Mouse (Mus musculus): ENCODE measurements at regions not wholly inside any gene's neighbourhood (a gene's known extent, or its start where the extent isn't known, plus 50 kb on each side); places are given as distances from the start of the nearest gene placed in this dataset.
"Not testable (repeated sequence)": the region's sequence is repeated elsewhere in the genome, so short reads cannot be mapped to it uniquely, and the experiment has no call there.

DNA sequence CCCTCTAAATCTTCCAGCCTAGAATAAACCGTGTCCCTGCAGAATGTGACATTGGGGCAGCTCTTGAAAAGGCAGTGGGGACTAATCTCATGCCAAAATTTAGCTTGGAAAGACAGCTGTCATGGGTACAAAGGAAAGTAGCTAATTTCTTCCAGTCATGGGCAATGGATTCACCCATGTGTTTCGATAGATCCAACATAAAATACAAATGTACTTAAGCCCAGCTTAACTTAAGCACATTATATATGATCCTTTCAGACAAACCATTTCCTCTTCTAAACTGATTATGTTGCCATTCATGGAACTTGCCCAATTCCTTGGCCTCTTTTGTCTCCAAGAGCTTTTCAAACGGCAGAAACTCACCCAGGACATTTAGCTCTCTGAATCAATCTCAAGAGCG lies 970.5 kb downstream of the Defb40 start:
- DNase-seq (ENCODE audit: low spot score in 2 of 2) = no peak

DNA sequence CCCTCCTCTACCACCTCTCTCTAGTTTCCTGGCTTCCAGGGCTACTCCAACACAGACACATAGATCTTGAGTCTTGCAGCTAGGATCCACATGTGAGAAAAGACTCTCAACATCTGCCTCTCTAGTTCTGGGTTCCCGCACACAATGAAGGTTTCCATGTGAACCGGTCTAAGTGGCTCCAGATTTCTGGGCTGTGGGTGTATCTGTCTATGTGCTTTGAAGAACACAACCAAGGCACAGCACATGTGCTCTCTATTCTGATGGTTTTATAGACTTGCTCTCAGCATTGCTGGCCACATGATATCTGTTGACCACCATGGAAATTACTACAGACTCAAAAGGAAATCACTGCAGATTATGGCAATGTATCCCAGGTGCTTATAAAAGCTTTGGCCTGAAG lies 972.4 kb downstream of the Defb40 start:
- no peak for DNase-seq (ENCODE audit: low spot score in 2 of 2)

DNA sequence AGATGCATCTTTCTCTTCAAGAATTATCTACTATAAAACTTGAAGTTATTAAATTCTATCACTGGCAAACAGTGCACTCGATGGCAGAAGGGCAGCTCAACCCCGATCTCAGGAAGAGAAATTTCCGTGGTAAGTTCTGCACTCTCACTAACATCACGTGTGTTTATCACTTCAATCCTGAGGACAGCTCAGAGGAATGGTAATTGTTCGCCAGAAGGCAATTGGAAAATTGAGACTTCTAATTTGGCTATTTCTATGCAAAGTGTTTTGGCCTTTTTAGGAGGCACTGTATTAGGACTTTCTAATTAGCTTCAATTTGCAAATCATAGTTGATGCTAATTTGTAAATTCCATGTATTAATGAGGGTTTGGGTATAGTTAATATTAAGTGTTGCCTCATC lies 977.3 kb downstream of the Defb40 start:
- no peak for DNase-seq (ENCODE audit: low spot score in 2 of 2)

DNA sequence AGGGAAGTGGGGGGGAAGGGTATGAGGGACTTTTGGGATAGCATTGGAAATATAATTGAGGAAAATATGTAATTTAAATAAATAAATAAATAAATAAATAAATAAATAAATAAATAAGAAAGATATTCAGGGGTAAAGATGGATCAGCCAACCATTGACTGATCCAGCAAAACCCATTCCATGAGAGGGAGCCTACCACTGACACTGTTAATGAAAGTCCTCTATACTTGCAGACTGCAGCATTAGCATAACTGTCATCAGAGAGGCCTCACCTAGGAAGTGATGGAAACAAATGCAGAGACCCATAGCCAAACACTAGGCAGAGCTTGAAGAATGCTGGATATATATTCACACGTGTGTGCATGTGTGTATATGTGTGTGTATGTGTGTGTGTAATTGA lies 993.3 kb downstream of the Defb40 start:
- no peak for DNase-seq (ENCODE audit: low spot score in 2 of 2)

DNA sequence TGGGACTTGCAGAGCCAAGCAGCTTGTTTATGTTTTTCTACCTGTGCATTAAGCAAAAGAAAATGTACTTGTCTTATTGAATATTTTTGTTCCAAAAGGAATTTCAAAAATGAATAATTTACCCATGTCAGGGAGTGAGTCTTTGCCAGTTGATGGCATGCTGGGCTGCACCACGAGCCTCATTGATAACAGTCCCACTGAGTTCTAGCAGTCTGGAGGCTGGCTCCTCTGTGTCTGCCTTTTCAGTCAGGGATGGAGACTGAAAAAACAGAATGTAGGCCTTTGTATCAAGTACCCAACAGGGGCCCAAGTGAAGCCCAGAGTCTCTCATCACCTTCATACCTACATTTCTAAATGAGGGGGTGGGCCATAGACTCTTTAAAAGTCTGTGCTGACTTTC lies 1029.2 kb downstream of the Defb40 start:
- no peak for DNase-seq (ENCODE audit: low spot score in 2 of 2)

DNA sequence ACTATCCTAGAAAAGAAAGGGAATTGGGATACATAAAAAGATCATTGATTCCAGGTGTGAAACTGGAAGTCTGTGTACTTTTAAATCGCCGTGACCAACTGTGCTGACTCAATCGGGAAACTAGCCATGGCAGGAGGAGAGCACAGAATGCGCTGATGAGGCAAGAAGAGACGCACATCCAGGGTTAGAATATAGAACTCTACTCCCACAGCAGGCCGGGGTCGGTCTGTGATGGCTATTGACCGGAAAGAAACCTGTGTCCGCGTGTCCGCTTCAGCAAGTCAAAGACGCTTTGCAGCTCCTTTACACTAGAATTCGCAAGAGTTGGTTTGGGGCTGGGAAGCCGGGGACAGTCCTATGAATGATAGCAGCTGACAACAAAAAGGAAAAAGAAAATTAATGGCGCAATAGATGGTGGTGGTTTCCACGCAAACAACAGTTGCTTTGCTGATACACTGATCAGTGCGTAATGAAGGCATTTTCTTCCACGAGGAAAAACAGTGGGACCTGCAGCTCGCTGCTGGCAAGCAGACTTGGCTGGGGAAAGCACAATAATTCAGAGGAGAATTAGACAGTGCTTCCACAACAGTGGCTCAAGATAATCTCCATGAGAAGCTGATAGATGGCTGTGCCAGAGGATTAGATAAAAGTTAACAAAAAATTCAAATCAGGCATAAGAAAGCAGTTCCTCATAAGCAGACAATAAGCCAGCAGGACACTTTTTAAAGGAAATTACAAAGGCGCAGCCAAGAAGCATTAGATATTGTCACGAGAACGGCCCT lies 1029.8 kb downstream of the Defb40 start:
- DNase-seq (ENCODE audit: low spot score in 2 of 2) = no peak

DNA sequence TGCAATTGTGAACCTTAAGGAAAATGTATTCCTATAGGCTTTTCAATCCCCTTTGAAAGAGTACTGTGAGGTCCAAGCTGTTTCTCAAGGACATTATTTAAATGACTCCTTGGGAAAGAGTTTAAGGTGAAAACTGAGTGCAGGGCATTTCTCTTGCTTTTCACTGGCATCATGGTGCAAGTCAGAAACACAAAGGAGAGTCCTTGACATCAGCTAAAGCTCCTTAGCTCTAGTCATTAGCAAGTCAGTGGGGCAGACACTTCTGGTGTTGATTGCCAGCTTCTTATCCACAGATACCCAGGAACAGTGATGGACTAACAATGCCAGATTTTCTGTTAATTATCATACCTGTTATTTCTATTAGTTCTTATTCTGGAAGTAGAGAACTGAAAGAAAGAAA lies 1043.4 kb downstream of the Defb40 start:
- DNase-seq (ENCODE audit: low spot score in 2 of 2) = no peak

DNA sequence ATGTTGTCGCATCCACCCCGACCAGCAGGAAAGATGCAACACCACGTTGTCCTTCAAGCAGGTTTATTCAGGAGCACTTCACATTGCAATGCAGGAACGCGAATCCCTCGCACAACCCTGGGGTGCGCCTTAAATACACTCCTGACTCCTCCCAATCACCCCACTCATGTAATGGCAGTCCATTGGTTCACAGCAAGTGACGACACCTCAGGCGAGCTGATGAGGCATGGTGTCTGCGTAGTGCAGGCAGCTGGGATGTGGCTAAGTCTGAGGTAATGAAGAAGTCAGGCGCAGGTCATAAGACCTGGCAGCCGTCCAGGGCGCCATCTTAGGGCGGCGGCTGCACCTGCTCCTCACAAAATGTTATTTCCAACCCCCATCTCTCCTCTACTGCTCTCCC lies 1068.7 kb downstream of the Defb40 start:
- DNase-seq (ENCODE audit: low spot score in 2 of 2) = no peak

DNA sequence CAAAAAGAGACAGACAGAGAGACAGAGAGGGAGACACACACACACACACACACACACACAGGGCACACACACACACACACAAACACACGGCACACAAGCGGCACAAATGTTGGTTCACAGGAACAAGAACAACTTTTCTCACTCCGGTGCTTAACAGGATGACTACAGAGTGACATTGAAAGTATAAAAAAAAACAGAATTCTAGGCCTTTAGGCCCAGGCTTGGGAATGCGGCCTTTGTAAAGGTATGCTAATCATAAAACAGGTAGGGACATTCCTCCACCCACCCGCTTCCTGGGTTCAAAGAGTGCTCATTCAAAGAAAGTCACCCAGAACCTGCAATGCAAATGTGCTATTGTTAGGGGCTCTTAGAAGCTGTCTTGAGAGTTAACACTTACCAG lies 1089.5 kb downstream of the Defb40 start:
- not testable (repeated sequence) for DNase-seq (ENCODE audit: low spot score in 2 of 2)

DNA sequence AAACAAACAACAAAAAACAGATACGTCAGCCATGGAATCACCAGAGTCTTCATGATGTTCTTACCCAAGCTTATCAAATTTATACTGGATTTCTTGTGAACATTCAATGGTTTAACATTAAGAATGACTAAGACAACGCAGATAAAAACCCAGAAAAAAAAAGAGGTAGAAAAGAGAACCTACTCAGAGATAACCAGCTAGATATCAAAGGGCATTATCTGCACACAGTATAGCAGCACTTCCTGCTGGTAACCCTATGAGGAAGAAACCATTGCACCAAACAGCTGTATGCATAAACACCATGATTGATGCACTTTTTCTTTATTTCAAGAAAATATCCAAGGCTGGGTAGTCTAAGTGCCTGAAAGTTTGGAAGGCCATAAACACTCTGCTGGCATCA lies 1114.7 kb downstream of the Defb40 start:
- no peak for DNase-seq (ENCODE audit: low spot score in 2 of 2)
